Mouse (Mus musculus) thymus, postnatal 10 days (tissue): Measurements from ENCODE around the gene Cacna1d.

Experiments
- DNase-seq, 2 experiments: peaks; one replicate each; pipeline ENCODE4 v3.0.0; 2021; ENCODE audit warnings: low spot score in 2 of 2

Gene Cacna1d

GRCm38 (mm10) chr14:30458820-30459219, 32.4 kb downstream of the Cacna1d start:
- DNase-seq = no peak

- no peak for DNase-seq
These were observed 33.4 kb downstream of the Cacna1d start for GRCm38 (mm10) chr14:30457897-30458296.

- DNase-seq = no peak
These were observed 33.8 kb downstream of the Cacna1d start for GRCm38 (mm10) chr14:30457436-30457835.

GRCm38 (mm10) chr14:30455801-30456595, 35.3 kb downstream of the Cacna1d start:
- no peak for DNase-seq

GRCm38 (mm10) chr14:30439915-30440314, 51.3 kb downstream of the Cacna1d start:
- DNase-seq = no peak

- DNase-seq = no peak
These were observed 55.9 kb downstream of the Cacna1d start for GRCm38 (mm10) chr14:30435316-30435715.

GRCm38 (mm10) chr14:30430446-30430845, 60.8 kb downstream of the Cacna1d start:
- no peak for DNase-seq

GRCm38 (mm10) chr14:30430026-30430425, 61.2 kb downstream of the Cacna1d start:
- no peak for DNase-seq

- DNase-seq = no peak
These were observed 61.6 kb downstream of the Cacna1d start for GRCm38 (mm10) chr14:30429606-30430005.

- no peak for DNase-seq
These were observed 62.5 kb downstream of the Cacna1d start for GRCm38 (mm10) chr14:30428757-30429156.

GRCm38 (mm10) chr14:30425876-30426275, 65.4 kb downstream of the Cacna1d start:
- no peak for DNase-seq

- DNase-seq = no peak
These were observed 66.1 kb downstream of the Cacna1d start for GRCm38 (mm10) chr14:30425175-30425574.

GRCm38 (mm10) chr14:30424638-30425037, 66.6 kb downstream of the Cacna1d start:
- no peak for DNase-seq

GRCm38 (mm10) chr14:30422376-30423140, 68.7 kb downstream of the Cacna1d start:
- no peak for DNase-seq

GRCm38 (mm10) chr14:30419458-30419857, 71.8 kb downstream of the Cacna1d start:
- DNase-seq = no peak

- DNase-seq = no peak
These were observed 72.2 kb downstream of the Cacna1d start for GRCm38 (mm10) chr14:30419046-30419445.

GRCm38 (mm10) chr14:30415830-30416229, 75.4 kb downstream of the Cacna1d start:
- no peak for DNase-seq

- DNase-seq = no peak
These were observed 77.1 kb downstream of the Cacna1d start for GRCm38 (mm10) chr14:30414131-30414530.

- DNase-seq = no peak
These were observed 81.9 kb downstream of the Cacna1d start for GRCm38 (mm10) chr14:30409331-30409730.

- no peak for DNase-seq
These were observed 85.6 kb downstream of the Cacna1d start for GRCm38 (mm10) chr14:30405456-30406225.

GRCm38 (mm10) chr14:30378306-30378705, 112.9 kb downstream of the Cacna1d start:
- DNase-seq = no peak

- peak in 1 of 2 experiments; percentile 14 for DNase-seq
These were observed 118.4 kb downstream of the Cacna1d start for GRCm38 (mm10) chr14:30372878-30373277.
